Mouse (Mus musculus) thymus, adult 2 months (tissue): ENCODE measurements around the gene Garem2.

ENCODE experiments used
- CTCF ChIP-seq: fragments of 200-500 bp; IDR thresholded peaks from 2 replicates; pipeline ENCODE4 v1.5.1; 2012; ENCODE audit warnings: mild to moderate bottlenecking, control low read depth, low read length, moderate library complexity, borderline replicate concordance; ENCODE audit not compliant: control insufficient read depth, poor library complexity, insufficient read depth; ENCODE audit errors: extremely low read depth
- POLR2A ChIP-seq: fragments of 200-500 bp; IDR thresholded peaks from 2 replicates; pipeline ENCODE4 v1.6.1; 2012; ENCODE audit warnings: mild to moderate bottlenecking, low read length, control low read depth, moderate library complexity; ENCODE audit not compliant: control insufficient read depth, poor library complexity, insufficient read depth; ENCODE audit errors: extremely low read depth

GRCm38 (mm10) chr5:30128680-30129079, 23.7 kb downstream of the Garem2 start:
- TF ChIP-seq POLR2A (no peak), CTCF (no peak)
